Mouse (Mus musculus) heart, embryonic 16.5 days (tissue): ENCODE data around the gene Rps16. TPM values are rescaled to one million over a fixed set of nuclear protein-coding genes. Genes with fewer than 3 reads are reported as not detected.

Experiments
- ATAC-seq: fragments of 200-750 bp; cut with Nextera tagmentation; replicated peaks from 2 replicates; pipeline ENCODE4 v1.8.0; 2017; ENCODE audit warnings: moderate number of reproducible peaks; ENCODE audit not compliant: insufficient read depth, low FRiP score; ENCODE audit errors: extremely low read depth
- H3K27ac ChIP-seq: fragments of 300-500 bp; sonication (generic); 2 replicates; pipeline ENCODE4 v1.5.1; 2014; ENCODE audit warnings: mild to moderate bottlenecking, low read length, control low read depth, moderate library complexity
- H3K27me3 ChIP-seq: fragments of 300-500 bp; sonication (generic); 2 replicates; pipeline ENCODE4 v1.6.1; 2014; ENCODE audit warnings: low read length, mixed read lengths; ENCODE audit not compliant: control insufficient read depth, insufficient read depth
- H3K36me3 ChIP-seq: fragments of 300-500 bp; sonication (generic); 2 replicates; pipeline ENCODE4 v1.6.1; 2014; ENCODE audit not compliant: control insufficient read depth, insufficient read depth
- H3K4me1 ChIP-seq: fragments of 300-500 bp; sonication (generic); 2 replicates; pipeline ENCODE4 v1.6.1; 2014; ENCODE audit warnings: low read length, mixed read lengths; ENCODE audit not compliant: control insufficient read depth, insufficient read depth
- H3K4me2 ChIP-seq: fragments of 300-500 bp; sonication (generic); 2 replicates; pipeline ENCODE4 v1.6.1; 2014; ENCODE audit warnings: low read depth, mild to moderate bottlenecking, control low read depth, low read length
- H3K4me3 ChIP-seq: fragments of 300-500 bp; sonication (generic); 2 replicates; pipeline ENCODE4 v1.5.1; 2014; ENCODE audit warnings: mild to moderate bottlenecking, control low read depth, low read length
- H3K9ac ChIP-seq: fragments of 300-500 bp; sonication (generic); 2 replicates; pipeline ENCODE4 v1.6.1; 2014; ENCODE audit warnings: low read length, control low read depth
- H3K9me3 ChIP-seq: fragments of 300-500 bp; sonication (generic); replicated peaks from 2 replicates; pipeline ENCODE4 v1.6.1; 2016; ENCODE audit warnings: low read length; ENCODE audit not compliant: control insufficient read depth
- WGBS: fragments of 180-500 bp; shearing (Covaris S2); extraction: QIAGEN DNeasy Blood & Tissue Kit; methylation state at CpG from one replicate; pipeline ENCODE4 v1.1.7; 2014; 5-methylcytosine and 5-hydroxymethylcytosine counted together
- polyA plus RNA-seq: library from polyadenylated mRNA; unstranded; fragments of >200 nt; fragmentation: Nextera tagmentation; extraction: Ambion mirVana; gene quantifications from 2 replicates; pipeline ENCODE4 v1.2.1, GENCODE M21; 2015

Rps16 gene
- polyA plus RNA-seq, 1 experiment from 2014 or later: 506 TPM

- H3K9ac ChIP-seq: no peak overlapping the region
- H3K36me3 ChIP-seq: peaks cover 39% of the 10 kb centered on the region
- H3K4me2 ChIP-seq: no peak overlapping the region
- no peak for ATAC-seq
- 90% methylated on average over 3 of the region's 3 CpGs for WGBS
- H3K27ac ChIP-seq: no peak overlapping the region
- H3K4me3 ChIP-seq: no peak overlapping the region
- H3K9me3 ChIP-seq: no peaks in the 10 kb centered on the region
- no peaks in the 10 kb centered on the region for H3K27me3 ChIP-seq
- peaks cover 30% of the 10 kb centered on the region for H3K4me1 ChIP-seq
Observed at GRCm38 (mm10) chr7:28355221-28355620, 4.8 kb downstream of the Rps16 start.

- H3K36me3 ChIP-seq: peaks cover 51% of the 10 kb centered on the region
- H3K27ac ChIP-seq: peak overlapping the region; percentile 84
- H3K4me2 ChIP-seq: peak overlapping the region; percentile 24; the same call in 1 of the 2 replicates
- no peaks in the 10 kb centered on the region for H3K9me3 ChIP-seq
- H3K9ac ChIP-seq: peak overlapping the region; percentile 53
- H3K4me3 ChIP-seq: no peak overlapping the region
- WGBS: 2% methylated on average over 5 of the region's 5 CpGs
- H3K27me3 ChIP-seq: no peaks in the 10 kb centered on the region
- ATAC-seq: peak; percentile 67
- H3K4me1 ChIP-seq: peaks cover 22% of the 10 kb centered on the region
Observed at GRCm38 (mm10) chr7:28356981-28357380, 6.5 kb downstream of the Rps16 start.

GRCm38 (mm10) chr7:28357984-28358383 is 7.5 kb downstream of the Rps16 start:
- peak overlapping the region; percentile 84 for H3K27ac ChIP-seq
- peak; percentile 35 for ATAC-seq
- peak overlapping the region; percentile 54 for H3K9ac ChIP-seq
- no peaks in the 10 kb centered on the region for H3K9me3 ChIP-seq
- peaks cover 25% of the 10 kb centered on the region for H3K4me1 ChIP-seq
- no peak overlapping the region for H3K4me3 ChIP-seq
- peaks cover 49% of the 10 kb centered on the region for H3K36me3 ChIP-seq
- 2% methylated on average over 5 of the region's 5 CpGs for WGBS
- peak overlapping the region; percentile 39 for H3K4me2 ChIP-seq
- H3K27me3 ChIP-seq: no peaks in the 10 kb centered on the region

GRCm38 (mm10) chr7:28358431-28358830 is 8.0 kb downstream of the Rps16 start:
- WGBS: 57% methylated on average over 7 of the region's 7 CpGs
- peak overlapping the region; percentile 84 for H3K27ac ChIP-seq
- no peak overlapping the region for H3K4me2 ChIP-seq

GRCm38 (mm10) chr7:28359854-28360253 is 9.4 kb downstream of the Rps16 start:
- H3K27ac ChIP-seq: no peak overlapping the region
- peaks cover 39% of the 10 kb centered on the region for H3K36me3 ChIP-seq
- H3K27me3 ChIP-seq: no peaks in the 10 kb centered on the region
- no peak overlapping the region for H3K4me3 ChIP-seq
- 78% methylated on average over 10 of the region's 10 CpGs for WGBS
- no peak for ATAC-seq
- H3K9me3 ChIP-seq: no peaks in the 10 kb centered on the region
- no peak overlapping the region for H3K9ac ChIP-seq
- no peak overlapping the region for H3K4me2 ChIP-seq
- H3K4me1 ChIP-seq: peaks cover 25% of the 10 kb centered on the region

More at GRCm38 (mm10) chr7:28358431-28358830, 8.0 kb downstream of the Rps16 start:
- no peak for ATAC-seq
- Histone ChIP-seq H3K9me3 (no peaks in the 10 kb centered on the region), H3K36me3 (peaks cover 44% of the 10 kb centered on the region), H3K9ac (peak overlapping the region; percentile 54; the same call in 1 of the 2 replicates), H3K4me3 (no peak overlapping the region), H3K27me3 (no peaks in the 10 kb centered on the region), H3K4me1 (peaks cover 25% of the 10 kb centered on the region)

- peaks cover 25% of the 10 kb centered on the region for H3K4me1 ChIP-seq
- H3K4me2 ChIP-seq: no peak overlapping the region
- no peak overlapping the region for H3K9ac ChIP-seq
- no peak overlapping the region for H3K4me3 ChIP-seq
- no peak overlapping the region for H3K27ac ChIP-seq
- H3K36me3 ChIP-seq: peaks cover 43% of the 10 kb centered on the region
- H3K9me3 ChIP-seq: no peaks in the 10 kb centered on the region
- no peaks in the 10 kb centered on the region for H3K27me3 ChIP-seq
- WGBS: 83% methylated on average over 6 of the region's 6 CpGs
- ATAC-seq: no peak
Observed at GRCm38 (mm10) chr7:28360291-28360690, 9.8 kb downstream of the Rps16 start.

GRCm38 (mm10) chr7:28361647-28362341 is 11.3 kb downstream of the Rps16 start:
- Histone ChIP-seq H3K9me3 (no peaks in the 10 kb centered on the region), H3K4me2 (no peak overlapping the region), H3K9ac (no peak overlapping the region), H3K27me3 (no peaks in the 10 kb centered on the region), H3K36me3 (peaks cover 48% of the 10 kb centered on the region), H3K27ac (no peak overlapping the region), H3K4me3 (no peak overlapping the region), H3K4me1 (peaks cover 22% of the 10 kb centered on the region)
- ATAC-seq: no peak
- WGBS: 90% methylated on average over 20 of the region's 20 CpGs

- Histone ChIP-seq H3K4me3 (no peak overlapping the region), H3K9me3 (no peaks in the 10 kb centered on the region), H3K36me3 (peaks cover 51% of the 10 kb centered on the region), H3K4me1 (peaks cover 15% of the 10 kb centered on the region), H3K27ac (no peak overlapping the region), H3K9ac (no peak overlapping the region), H3K4me2 (no peak overlapping the region), H3K27me3 (no peaks in the 10 kb centered on the region)
- no peak for ATAC-seq
- 61% methylated on average over 16 of the region's 16 CpGs for WGBS
Observed at GRCm38 (mm10) chr7:28362441-28363060, 12.1 kb downstream of the Rps16 start.

GRCm38 (mm10) chr7:28367663-28368275 is 17.3 kb downstream of the Rps16 start:
- WGBS: 93% methylated on average over 16 of the region's 16 CpGs
- peaks cover 14% of the 10 kb centered on the region for H3K4me1 ChIP-seq
- no peaks in the 10 kb centered on the region for H3K9me3 ChIP-seq
- no peak overlapping the region for H3K27ac ChIP-seq
- ATAC-seq: no peak
- H3K9ac ChIP-seq: no peak overlapping the region
- no peaks in the 10 kb centered on the region for H3K27me3 ChIP-seq
- no peak overlapping the region for H3K4me2 ChIP-seq
- no peak overlapping the region for H3K4me3 ChIP-seq
- H3K36me3 ChIP-seq: peaks cover 29% of the 10 kb centered on the region; the same call in 1 of the 2 replicates
